Mouse (Mus musculus): ENCODE data around the gene Clptm1l.

- TF ChIP-seq MAFK (IDR thresholded peaks at IDR 0.05; ENCODE audit: borderline replicate concordance, low read depth, low read length) (no peak), CTCF (IDR thresholded peaks at IDR 0.05 in 2 of 3, conservative IDR thresholded peaks at IDR 0.05 in 1 of 3; ENCODE audit: control insufficient read depth in 1 of 3, insufficient read depth in 1 of 3, low read depth in 2 of 3, low read length in 3 of 3, poor library complexity in 1 of 3, severe bottlenecking in 1 of 3) (no peak), POLR2A (IDR thresholded peaks at IDR 0.05; ENCODE audit: control insufficient read depth in 1 of 2, insufficient read depth in 1 of 2, low read depth in 1 of 2, low read length in 2 of 2, poor library complexity in 1 of 2) (no peak), RCOR1 (IDR thresholded peaks at IDR 0.05; ENCODE audit: low read depth, low read length) (no peak), EP300 (IDR thresholded peaks at IDR 0.05; ENCODE audit: low read depth in 1 of 2, low read length in 2 of 2) (no peak)
These were observed 12.3 kb upstream of the Clptm1l start for GRCm38 (mm10) chr13:73591488-73591887.

Measured in MEL (cell line).